Mouse (Mus musculus) embryonic fibroblast, embryonic 13.5 days (primary cell): ENCODE measurements around the gene Wfdc15a.

Experiments used
- CTCF ChIP-seq: IDR thresholded peaks from 2 replicates; pipeline ENCODE4 v1.5.1; 2011; ENCODE audit warnings: mild to moderate bottlenecking, control low read depth, low read length, moderate library complexity, borderline replicate concordance; ENCODE audit not compliant: insufficient read depth
- POLR2A ChIP-seq: IDR thresholded peaks from 2 replicates; pipeline ENCODE4 v1.6.1; 2011; ENCODE audit warnings: low read depth, mild to moderate bottlenecking, control low read depth, low read length, moderate library complexity

DNA sequence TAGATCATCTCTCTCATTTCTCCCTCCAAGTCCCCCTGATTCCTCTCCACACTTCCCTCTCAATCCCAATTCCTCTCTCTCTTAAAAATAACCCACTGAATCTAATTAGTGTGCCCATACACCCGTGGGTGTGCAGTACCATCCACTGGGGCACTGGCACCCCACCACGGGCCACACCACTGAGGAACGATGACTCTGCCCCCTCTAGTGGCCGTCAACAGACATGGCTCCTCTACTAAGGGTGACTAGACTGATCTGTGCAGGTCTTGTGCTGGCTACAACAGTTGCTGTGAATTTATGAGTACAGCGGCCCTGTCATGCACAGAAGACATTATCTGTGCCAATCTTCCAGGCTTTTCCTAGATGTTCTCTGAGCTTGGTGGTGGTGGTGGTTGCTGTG lies 11.2 kb downstream of the Wfdc15a start:
- TF ChIP-seq CTCF (peak; percentile 63; the same call in 1 of the 2 replicates), POLR2A (no peak)
